Mouse (Mus musculus): ENCODE measurements at regions not wholly inside any gene's neighbourhood (a gene's known extent, or its start where the extent isn't known, plus 50 kb on each side); places are given as distances from the start of the nearest gene placed in this dataset.

- in situ Hi-C loops (cut with MboI, MseI) = no loop called here
Measured at GRCm38 (mm10) chr11:56290651-56291578, 250.1 kb upstream of the Nmur2 start.

DNA sequence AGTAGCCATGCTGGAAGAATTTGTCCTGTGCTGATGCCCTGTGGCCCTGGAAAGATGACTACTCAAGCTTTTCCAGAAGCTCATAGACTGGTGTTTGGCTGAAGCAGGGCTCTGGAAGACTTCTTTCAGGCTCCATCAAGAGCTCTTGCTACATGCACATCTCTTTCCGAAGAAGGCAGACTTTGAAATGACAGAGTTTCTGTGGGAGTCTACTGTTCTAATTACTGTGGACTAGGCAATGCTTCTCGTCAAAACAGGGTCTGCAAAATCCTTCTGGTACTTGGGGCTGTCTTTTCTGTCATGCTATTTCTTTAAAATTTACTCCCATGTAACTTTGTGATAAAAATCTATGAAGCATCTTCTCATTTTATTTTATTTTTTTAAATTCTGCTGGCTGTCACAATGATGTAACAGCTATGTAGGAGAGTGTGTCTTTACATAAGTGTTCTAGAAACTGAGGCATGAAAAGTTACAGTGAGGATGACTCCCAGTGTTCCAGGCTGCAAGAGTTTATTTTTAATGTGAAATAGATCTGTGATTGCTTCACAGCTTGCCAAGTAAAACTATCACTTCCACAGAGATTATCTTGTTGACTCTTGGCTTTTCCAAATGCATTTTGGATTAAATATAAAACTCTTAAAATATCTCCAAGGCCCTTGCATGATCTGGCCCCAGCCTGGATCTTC, 244.9 kb upstream of the Nmur2 start:
- in situ Hi-C loops (cut with MboI, MseI) = no loop called here

DNA sequence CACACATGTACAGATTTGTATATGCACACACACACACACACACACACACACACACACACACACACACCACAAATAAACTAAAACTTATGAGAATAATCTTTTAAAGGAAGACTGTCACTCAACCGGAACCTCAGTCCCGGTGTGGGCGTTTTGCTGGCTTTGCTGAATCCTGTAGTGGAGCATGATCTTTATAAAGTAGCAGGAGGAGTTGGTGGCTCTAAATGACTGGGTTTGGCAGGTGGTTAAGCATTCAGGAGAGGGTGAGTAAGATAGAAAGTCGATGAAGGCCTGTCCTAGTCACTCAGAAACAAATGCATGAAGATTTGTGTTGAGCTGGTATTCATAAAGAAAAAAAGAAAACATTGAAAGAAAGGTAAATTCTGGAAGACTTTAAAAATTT, 240.4 kb upstream of the Nmur2 start:
- in situ Hi-C loops (cut with MboI, MseI) = no loop called here

- in situ Hi-C loops (cut with MboI, MseI) = no loop called here
Measured at GRCm38 (mm10) chr11:56280216-56280615, 239.4 kb upstream of the Nmur2 start.

DNA sequence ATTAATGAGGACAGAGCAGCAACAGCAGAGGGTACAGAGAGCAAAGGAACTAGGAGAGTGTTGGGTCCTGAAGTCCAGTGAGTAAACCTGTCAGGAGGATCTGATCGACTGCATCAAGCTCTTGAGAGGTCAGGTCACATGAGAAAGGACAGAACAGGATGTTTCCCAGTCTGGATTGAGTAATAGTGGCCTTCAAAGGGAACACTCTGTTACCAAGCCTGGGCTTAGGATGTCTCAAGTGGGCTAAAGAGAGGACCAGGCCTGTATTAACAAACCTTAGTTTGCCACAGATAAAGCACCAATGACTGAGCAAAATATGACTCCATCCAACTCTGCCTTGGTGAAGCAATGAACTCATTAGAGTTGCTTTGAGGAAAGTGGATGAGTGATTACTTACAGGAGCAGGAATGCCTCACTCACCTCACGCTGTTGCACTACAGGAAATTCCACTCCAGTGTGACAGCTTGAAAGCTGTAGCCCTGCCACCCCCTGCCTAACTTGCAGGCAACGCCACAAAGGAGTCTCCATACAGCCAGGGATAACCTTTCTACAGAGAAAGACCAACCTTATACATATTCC, 229.2 kb upstream of the Nmur2 start:
- in situ Hi-C loops (cut with MboI, MseI) = no loop called here

DNA sequence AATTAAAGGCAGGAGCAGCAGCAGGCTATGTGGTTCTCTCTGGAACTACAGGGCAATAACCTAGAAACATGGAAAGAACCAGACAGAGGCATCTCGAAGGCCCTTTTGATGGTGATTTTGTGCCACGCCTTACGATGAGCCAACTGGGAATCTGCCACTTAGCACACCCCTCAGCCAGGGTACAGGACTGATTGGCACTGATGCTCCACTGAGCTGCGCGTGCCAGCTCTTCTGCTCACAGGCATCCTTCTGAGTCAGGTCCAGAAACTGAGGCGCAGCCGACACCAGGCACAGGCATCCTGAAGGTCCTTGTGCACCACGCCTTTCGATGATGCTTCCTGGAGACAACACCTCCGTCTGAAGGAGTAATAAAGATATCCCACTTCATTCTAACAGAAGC, 221.9 kb upstream of the Nmur2 start:
- in situ Hi-C loops (cut with MboI, MseI) = no loop called here

- in situ Hi-C loops (cut with MboI, MseI) = no loop called here
Measured at GRCm38 (mm10) chr11:56256356-56256755, 215.5 kb upstream of the Nmur2 start.

GRCm38 (mm10) chr11:56254437-56254836, 213.6 kb upstream of the Nmur2 start:
- in situ Hi-C loops (cut with MboI, MseI) = no loop called here

DNA sequence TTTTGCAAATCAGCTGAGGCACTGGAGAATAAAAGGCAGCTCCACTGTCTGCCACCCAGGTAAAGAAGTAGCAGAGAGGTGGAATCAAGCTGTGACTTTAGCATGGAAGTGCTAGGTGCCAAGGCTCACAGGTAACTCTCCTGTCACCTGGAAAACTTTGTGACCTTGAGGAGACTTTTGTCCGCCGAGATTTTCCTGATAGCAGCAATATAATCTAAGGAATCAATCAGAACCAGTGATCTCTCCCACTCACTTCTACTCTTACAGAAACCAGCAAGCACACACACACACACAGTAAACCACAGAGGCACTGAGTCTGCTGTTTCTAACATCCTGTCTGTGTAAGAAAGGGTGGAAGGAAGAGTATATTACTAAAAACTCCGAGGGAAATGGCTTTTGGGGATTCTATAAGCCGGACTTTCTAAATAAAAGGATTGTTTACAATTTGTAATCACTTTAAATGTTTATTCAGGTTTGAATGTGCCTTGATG, 206.6 kb upstream of the Nmur2 start:
- in situ Hi-C loops (cut with MboI, MseI) = no loop called here

DNA sequence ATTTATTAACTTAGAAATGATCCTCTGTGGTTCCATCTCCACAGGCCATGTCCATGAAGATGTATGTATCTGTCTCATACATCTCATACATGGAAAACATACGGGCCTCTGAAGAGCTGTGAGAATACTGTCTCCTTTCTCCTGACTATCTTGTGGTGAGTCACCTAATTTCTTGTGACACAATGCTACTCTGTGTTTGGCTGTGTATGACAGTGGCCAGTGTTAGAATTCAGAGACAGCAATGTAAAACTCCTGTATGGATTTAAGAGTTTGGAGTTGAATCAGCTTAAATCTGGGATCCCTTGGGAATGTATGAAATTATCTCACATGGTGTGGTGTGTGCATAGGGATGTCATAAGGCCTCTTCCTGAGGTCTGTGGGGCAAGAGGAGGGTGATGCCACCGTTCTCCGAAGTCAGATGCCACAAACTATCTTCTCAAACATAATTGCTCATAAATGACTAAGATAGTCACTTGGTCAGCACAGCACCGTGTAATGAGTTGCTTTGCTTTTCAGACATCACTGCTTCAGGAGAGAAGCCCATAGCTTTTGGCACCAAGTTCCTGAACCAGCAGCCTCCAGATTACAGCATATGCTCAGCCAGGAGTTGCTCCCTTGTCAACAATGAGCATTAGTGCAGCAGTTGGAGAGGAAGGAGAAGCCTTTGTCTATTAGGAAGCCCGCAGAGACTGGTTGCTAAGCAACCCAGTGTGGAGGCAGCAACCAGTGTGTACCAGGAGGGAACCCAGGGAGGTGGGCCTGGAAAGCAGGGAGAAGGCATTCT, 205.9 kb upstream of the Nmur2 start:
- in situ Hi-C loops (cut with MboI, MseI) = no loop called here

DNA sequence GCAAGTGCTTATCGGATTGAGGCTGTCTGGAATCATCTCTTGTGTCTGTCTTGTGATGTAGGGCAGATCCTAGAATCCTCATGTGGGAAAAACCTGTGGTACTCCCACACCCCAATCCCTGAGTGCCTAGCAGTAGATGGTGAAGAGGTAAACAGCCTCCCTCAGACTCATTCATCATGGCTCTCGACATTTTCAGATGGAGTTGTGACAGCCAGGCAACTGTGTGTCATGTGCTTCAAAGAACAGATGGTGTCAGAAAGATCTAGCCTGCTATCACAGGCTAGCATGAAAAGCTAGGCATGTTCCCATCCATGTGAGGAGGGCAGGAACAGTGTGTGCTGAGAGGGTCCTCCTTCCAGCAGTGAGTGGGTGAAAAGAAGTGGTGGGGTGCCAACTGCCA, 204.1 kb upstream of the Nmur2 start:
- in situ Hi-C loops (cut with MboI, MseI) = no loop called here

DNA sequence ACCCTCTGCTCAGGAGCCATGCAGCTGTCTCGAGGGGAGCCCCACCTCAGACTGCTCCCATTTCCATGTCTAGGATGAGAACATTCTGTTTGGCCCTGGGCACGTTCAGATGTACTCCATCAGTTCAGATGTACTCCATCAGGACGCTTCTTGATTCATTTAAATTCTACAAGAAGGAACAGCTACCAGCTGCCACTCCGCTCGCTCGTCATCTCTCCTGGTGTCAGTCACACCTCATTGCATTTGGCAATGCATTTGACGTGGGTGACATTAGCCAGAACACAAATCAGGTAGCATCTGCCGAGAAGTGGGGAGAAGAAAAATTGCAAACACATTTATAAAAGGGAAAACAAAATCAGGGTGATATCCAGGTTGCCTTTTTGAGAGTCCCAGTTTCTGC, 202.6 kb upstream of the Nmur2 start:
- in situ Hi-C loops (cut with MboI, MseI) = no loop called here

GRCm38 (mm10) chr11:56238745-56239144, 197.9 kb upstream of the Nmur2 start:
- in situ Hi-C loops (cut with MboI, MseI) = no loop called here

- in situ Hi-C loops (cut with MboI, MseI) = no loop called here
Measured at GRCm38 (mm10) chr11:56224999-56225398, 184.2 kb upstream of the Nmur2 start.

DNA sequence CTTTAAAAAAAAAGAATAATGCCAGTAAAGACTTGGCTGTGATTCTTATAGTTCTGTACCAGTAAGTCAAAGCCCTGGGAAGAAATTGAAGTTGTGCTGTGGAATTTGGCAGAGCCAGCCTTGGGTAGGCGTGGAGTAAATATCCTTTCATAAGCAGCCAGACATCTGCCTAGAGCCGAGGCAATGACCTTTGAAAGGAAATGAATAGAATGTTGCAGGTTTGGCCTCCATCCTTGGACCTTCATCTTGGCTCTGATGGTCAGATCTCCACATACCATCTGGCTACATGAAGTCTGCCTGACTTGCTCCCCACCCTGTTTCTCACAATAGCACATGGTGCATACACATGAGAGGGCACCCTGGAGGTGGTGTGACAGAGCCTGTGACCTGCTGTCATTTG, 174.9 kb upstream of the Nmur2 start:
- in situ Hi-C loops (cut with MboI, MseI) = no loop called here

- in situ Hi-C loops (cut with MboI, MseI) = no loop called here
Measured at GRCm38 (mm10) chr11:56201844-56202243, 161.0 kb upstream of the Nmur2 start.

GRCm38 (mm10) chr11:56195316-56195715, 154.5 kb upstream of the Nmur2 start:
- in situ Hi-C loops (cut with MboI, MseI) = no loop called here

DNA sequence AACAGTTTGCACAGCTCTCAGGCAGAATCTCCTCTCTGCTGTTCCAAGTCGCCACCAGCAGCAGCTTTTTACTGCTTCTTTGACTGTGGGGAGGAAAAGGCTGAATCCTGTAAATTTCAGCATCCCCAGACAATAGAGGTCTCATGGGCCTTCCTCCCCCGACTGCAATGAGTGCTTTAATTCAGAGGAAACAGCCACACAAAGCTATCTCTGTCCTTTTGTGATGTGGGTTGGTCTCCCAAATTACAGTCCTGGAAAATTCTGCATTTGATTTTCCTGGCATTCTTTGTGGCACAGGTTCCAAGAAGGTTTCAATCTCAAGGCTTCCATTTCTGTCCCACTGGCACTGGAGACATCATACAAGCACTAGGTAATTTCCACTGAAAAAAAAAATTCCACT, 152.6 kb upstream of the Nmur2 start:
- in situ Hi-C loops (cut with MboI, MseI) = no loop called here

GRCm38 (mm10) chr11:56173895-56174294, 133.1 kb upstream of the Nmur2 start:
- in situ Hi-C loops (cut with MboI, MseI) = no loop called here

DNA sequence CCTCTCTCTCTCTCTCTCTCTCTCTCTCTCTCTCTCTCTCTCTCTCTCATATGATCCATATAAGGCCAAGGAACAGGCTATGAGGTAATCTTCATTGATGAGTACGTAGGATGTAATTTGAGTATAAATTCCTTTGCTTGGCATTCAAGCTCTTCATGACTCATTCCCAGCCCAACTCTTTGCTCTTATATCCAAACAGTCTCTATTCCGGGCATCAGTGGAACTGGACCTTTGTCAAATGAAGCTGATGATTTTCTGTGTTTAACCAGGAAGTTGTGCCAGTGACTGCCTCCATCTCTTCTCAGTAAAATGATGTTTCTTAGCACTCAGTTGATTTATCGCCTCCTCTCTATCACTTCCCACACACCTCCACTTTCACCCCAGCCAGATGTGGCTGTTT, 132.4 kb upstream of the Nmur2 start:
- in situ Hi-C loops (cut with MboI, MseI) = no loop called here

- in situ Hi-C loops (cut with MboI, MseI) = no loop called here
Measured at GRCm38 (mm10) chr11:56169576-56169975, 128.8 kb upstream of the Nmur2 start.

DNA sequence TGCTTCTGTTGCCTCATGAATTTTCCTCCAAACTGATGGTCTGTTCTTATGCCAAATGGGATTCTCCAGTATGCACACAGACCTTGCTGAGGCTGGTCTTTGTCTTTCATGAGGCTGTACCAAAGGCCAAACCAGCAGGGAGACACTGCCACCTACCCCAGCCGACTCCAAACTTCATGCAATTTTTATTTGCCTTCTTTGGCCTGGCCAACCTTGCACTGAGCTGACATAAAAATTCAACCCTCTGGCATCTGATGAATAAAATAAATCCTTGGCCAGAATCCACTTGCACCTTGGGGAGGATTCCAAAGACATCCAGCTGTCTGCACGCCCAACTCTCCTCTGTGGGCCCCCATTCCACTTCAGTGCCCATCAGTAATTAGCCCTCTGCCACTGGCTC, 126.0 kb upstream of the Nmur2 start:
- in situ Hi-C loops (cut with MboI, MseI) = no loop called here

Measured in T-helper 17 cell (primary cell).